Mouse (Mus musculus): ENCODE measurements around the gene Dapk3. TPM values are rescaled to one million over a fixed set of nuclear protein-coding genes. Genes with fewer than 3 reads are reported as not detected.

Gene Dapk3
- polyA plus RNA-seq, 1 experiment from 2014 or later, result 55.8 TPM

GRCm38 (mm10) chr10:81189821-81190220 lies 7.0 kb downstream of the Dapk3 start:
- WGBS, result 74% methylated on average over 26 of the region's 26 CpGs
- Histone ChIP-seq H3K27ac (ENCODE audit: low read depth) (no peak overlapping the region), H3K9ac (no peak overlapping the region), H3K36me3 (ENCODE audit: insufficient read depth) (peaks cover 58% of the 10 kb centered on the region), H3K4me3 (ENCODE audit: low read depth, low read length) (no peak overlapping the region), H3K9me3 (ENCODE audit: low read depth, low read length) (no peaks in the 10 kb centered on the region), H3K27me3 (ENCODE audit: insufficient read depth, low read length) (peaks cover 17% of the 10 kb centered on the region), H3K4me2 (no peak overlapping the region), H3K4me1 (ENCODE audit: insufficient read depth) (0 out of 2 replicates have a peak, but pooled peaks cover 6% of the 10 kb centered on the region)
- no peak for ATAC-seq (ENCODE audit: insufficient read depth)
- TF ChIP-seq CTCF (IDR thresholded peaks at IDR 0.05; ENCODE audit: low read depth), result no peak
- DNase-seq, result no peak

GRCm38 (mm10) chr10:81190236-81190911 lies 7.6 kb downstream of the Dapk3 start:
- Histone ChIP-seq H3K9ac (no peak overlapping the region), H3K4me2 (no peak overlapping the region), H3K9me3 (ENCODE audit: low read depth, low read length) (no peaks in the 10 kb centered on the region), H3K4me3 (ENCODE audit: low read depth, low read length) (no peak overlapping the region), H3K27me3 (ENCODE audit: insufficient read depth, low read length) (peaks cover 23% of the 10 kb centered on the region), H3K36me3 (ENCODE audit: insufficient read depth) (peaks cover 54% of the 10 kb centered on the region), H3K4me1 (ENCODE audit: insufficient read depth) (0 out of 2 replicates have a peak, but pooled peaks cover 4% of the 10 kb centered on the region), H3K27ac (ENCODE audit: low read depth) (no peak overlapping the region)
- 67% methylated on average over 31 of the region's 31 CpGs for WGBS
- peak; percentile 31 for DNase-seq
- ATAC-seq (ENCODE audit: insufficient read depth), result no peak
- TF ChIP-seq CTCF (IDR thresholded peaks at IDR 0.05; ENCODE audit: low read depth), result peak; percentile 70

GRCm38 (mm10) chr10:81190912-81191321 lies 8.1 kb downstream of the Dapk3 start:
- 54% methylated on average over 6 of the region's 6 CpGs for WGBS
- peak; percentile 39 for DNase-seq
- TF ChIP-seq CTCF (IDR thresholded peaks at IDR 0.05; ENCODE audit: low read depth), result peak; percentile 48
- ATAC-seq (ENCODE audit: insufficient read depth), result no peak
- Histone ChIP-seq H3K27ac (ENCODE audit: low read depth) (peak overlapping the region; percentile 90; the same call in 1 of the 2 replicates), H3K9me3 (ENCODE audit: low read depth, low read length) (no peaks in the 10 kb centered on the region), H3K9ac (no peak overlapping the region), H3K4me1 (ENCODE audit: insufficient read depth) (0 out of 2 replicates have a peak, but pooled peaks cover 4% of the 10 kb centered on the region), H3K4me3 (ENCODE audit: low read depth, low read length) (no peak overlapping the region), H3K4me2 (no peak overlapping the region), H3K27me3 (ENCODE audit: insufficient read depth, low read length) (peaks cover 28% of the 10 kb centered on the region), H3K36me3 (ENCODE audit: insufficient read depth) (peaks cover 49% of the 10 kb centered on the region)

GRCm38 (mm10) chr10:81191342-81191982 lies 8.7 kb downstream of the Dapk3 start:
- Histone ChIP-seq H3K27ac (ENCODE audit: low read depth) (peak overlapping the region; percentile 90), H3K9me3 (ENCODE audit: low read depth, low read length) (no peaks in the 10 kb centered on the region), H3K4me3 (ENCODE audit: low read depth, low read length) (peak overlapping the region; percentile 53), H3K27me3 (ENCODE audit: insufficient read depth, low read length) (peaks cover 30% of the 10 kb centered on the region), H3K4me2 (peak overlapping the region; percentile 92; the same call in 1 of the 2 replicates), H3K4me1 (ENCODE audit: insufficient read depth) (0 out of 2 replicates have a peak, but pooled peaks cover 4% of the 10 kb centered on the region), H3K36me3 (ENCODE audit: insufficient read depth) (peaks cover 46% of the 10 kb centered on the region), H3K9ac (no peak overlapping the region)
- DNase-seq, result peak; percentile 32
- TF ChIP-seq CTCF (IDR thresholded peaks at IDR 0.05; ENCODE audit: low read depth), result no peak
- 76% methylated on average over 18 of the region's 18 CpGs for WGBS
- ATAC-seq (ENCODE audit: insufficient read depth), result no peak

GRCm38 (mm10) chr10:81192270-81192967 lies 9.6 kb downstream of the Dapk3 start:
- no peaks in the 10 kb centered on the region for H3K9me3 ChIP-seq (ENCODE audit: low read depth, low read length)
- no peak for TF ChIP-seq CTCF (IDR thresholded peaks at IDR 0.05; ENCODE audit: low read depth)
- ATAC-seq (ENCODE audit: insufficient read depth) (peak; percentile 79), DNase-seq (peak; percentile 90)
- H3K27me3 ChIP-seq (ENCODE audit: insufficient read depth, low read length), result peaks cover 30% of the 10 kb centered on the region
- H3K9ac ChIP-seq, result peak overlapping the region; percentile 64
- peak overlapping the region; percentile 53 for H3K4me3 ChIP-seq (ENCODE audit: low read depth, low read length)
- H3K27ac ChIP-seq (ENCODE audit: low read depth), result peak overlapping the region; percentile 90
- 0 out of 2 replicates have a peak, but pooled peaks cover 4% of the 10 kb centered on the region for H3K4me1 ChIP-seq (ENCODE audit: insufficient read depth)
- peak overlapping the region; percentile 92 for H3K4me2 ChIP-seq
- 1% methylated on average over 93 of the region's 93 CpGs for WGBS
- peaks cover 37% of the 10 kb centered on the region for H3K36me3 ChIP-seq (ENCODE audit: insufficient read depth)

- peak overlapping the region; percentile 64 for H3K9ac ChIP-seq
- ATAC-seq (ENCODE audit: insufficient read depth), result peak; percentile 22; the same call in 1 of the 2 replicates
- peak; percentile 24 for DNase-seq
- H3K27me3 ChIP-seq (ENCODE audit: insufficient read depth, low read length), result peaks cover 30% of the 10 kb centered on the region
- peak overlapping the region; percentile 92 for H3K4me2 ChIP-seq
- peaks cover 31% of the 10 kb centered on the region for H3K36me3 ChIP-seq (ENCODE audit: insufficient read depth)
- peak overlapping the region; percentile 53 for H3K4me3 ChIP-seq (ENCODE audit: low read depth, low read length)
- WGBS, result 4% methylated on average over 19 of the region's 19 CpGs
- no peaks in the 10 kb centered on the region for H3K9me3 ChIP-seq (ENCODE audit: low read depth, low read length)
- peak overlapping the region; percentile 90 for H3K27ac ChIP-seq (ENCODE audit: low read depth)
- 0 out of 2 replicates have a peak, but pooled peaks have one; percentile 2 for TF ChIP-seq CTCF (IDR thresholded peaks at IDR 0.05; ENCODE audit: low read depth)
- 0 out of 2 replicates have a peak, but pooled peaks cover 4% of the 10 kb centered on the region for H3K4me1 ChIP-seq (ENCODE audit: insufficient read depth)
These were observed 10.2 kb downstream of the Dapk3 start for GRCm38 (mm10) chr10:81192968-81193501.

Measured in lung, embryonic 14.5 days (tissue).